Mouse (Mus musculus) cerebellum, postnatal 36 days (tissue): Measurements from ENCODE around the gene Pot1a.
A peak's percentile ranks its signal among the peaks of the same experiment; 100 is the strongest.

Experiments used
- DNase-seq, 2 experiments: peaks; one replicate each; pipeline ENCODE4 v3.0.0; 2021 to 2022; ENCODE audit warnings: mixed read lengths in 2 of 2

Pot1a gene

GRCm38 (mm10) chr6:25808806-25809495, at the start of gene Pot1a:
Gene Pot1a, minus strand, starts transcription at chr6:25809246.
- DNase-seq, result peak; percentile 95 to 97

DNA sequence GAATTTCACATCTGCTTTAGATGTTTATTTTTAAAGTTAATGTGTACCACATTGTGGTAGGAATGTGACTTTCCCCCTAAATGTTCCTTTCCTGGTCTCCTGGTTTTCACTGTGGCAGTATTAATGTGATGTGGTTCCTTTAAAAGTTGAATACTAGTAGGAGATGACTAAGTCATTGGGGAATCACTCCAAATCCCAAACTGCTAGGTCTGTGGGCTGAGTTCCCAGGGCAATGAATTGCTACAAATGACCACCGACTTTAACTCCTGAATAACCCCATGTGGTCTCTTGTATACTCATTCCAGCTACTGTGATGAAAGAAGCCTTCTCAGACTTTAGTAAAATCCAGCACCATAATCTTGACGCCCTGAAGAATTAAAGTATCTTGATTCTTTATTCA, 27.2 kb upstream of the Pot1a start:
- no peak for DNase-seq

- DNase-seq, result no peak
Measured at GRCm38 (mm10) chr6:25806021-25806420, 3.0 kb downstream of the Pot1a start.

GRCm38 (mm10) chr6:25802269-25802668, 6.8 kb downstream of the Pot1a start:
- no peak for DNase-seq

DNA sequence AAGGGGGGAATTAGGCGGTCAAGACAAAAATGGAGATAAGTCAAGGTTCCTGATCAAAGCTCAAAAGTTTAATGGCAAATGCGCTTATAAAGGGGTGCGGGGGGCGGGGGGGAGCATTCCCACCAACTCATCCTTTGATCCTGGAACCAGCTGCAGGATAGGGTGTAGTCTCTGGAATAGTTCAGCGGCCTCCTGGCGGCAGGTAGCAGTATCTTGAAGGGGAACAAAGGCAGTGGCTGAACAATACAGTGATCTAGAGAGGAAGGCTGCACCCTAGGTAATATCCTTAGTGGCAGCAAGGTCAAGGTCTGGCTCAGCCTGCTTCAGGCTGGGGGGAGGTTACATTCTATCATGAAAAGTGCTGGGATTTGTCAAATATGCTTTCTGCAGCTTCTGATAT, 7.8 kb downstream of the Pot1a start:
- no peak for DNase-seq

GRCm38 (mm10) chr6:25768238-25768637, 40.8 kb downstream of the Pot1a start:
- DNase-seq, result no peak

GRCm38 (mm10) chr6:25767552-25767951, 41.5 kb downstream of the Pot1a start:
- DNase-seq, result no peak

DNA sequence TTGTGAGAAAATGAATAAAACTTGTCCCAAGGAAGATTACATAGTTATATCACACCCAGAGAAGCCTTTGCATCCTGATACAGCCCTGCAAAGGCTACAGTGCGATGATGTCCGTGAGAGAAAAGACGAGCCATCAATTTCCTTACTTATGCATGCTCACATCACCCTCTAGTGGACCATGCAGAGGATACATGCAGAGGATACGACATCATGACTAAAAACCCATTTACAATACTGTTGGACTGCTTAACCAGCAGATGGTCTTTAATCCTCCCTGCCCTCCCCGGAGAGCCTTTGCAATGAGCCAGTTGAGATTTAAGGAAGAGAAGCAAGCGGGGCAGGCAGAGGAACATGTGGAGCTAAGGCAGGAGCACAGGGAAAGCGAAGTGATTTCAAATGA, 42.0 kb downstream of the Pot1a start:
- DNase-seq, result peak; percentile 23 to 56

DNA sequence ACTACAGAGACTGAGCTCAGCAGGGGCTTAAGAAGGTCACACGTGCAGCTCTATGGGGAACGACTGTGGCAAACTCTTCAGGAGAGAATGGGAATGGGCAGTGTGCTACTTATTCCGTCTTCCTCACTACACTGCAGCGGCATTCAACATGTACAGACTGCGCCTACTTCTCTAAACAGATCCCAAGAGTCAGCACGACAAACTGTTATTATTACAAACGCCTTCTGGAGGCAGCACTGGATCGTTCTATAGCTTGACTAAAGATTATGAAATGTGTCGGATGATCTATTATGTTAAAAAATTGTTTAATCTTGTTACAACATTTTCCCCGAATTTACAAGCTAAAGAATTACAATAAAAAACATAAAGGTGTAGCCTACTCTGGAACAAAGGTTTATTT, 42.8 kb downstream of the Pot1a start:
- DNase-seq, result no peak

DNA sequence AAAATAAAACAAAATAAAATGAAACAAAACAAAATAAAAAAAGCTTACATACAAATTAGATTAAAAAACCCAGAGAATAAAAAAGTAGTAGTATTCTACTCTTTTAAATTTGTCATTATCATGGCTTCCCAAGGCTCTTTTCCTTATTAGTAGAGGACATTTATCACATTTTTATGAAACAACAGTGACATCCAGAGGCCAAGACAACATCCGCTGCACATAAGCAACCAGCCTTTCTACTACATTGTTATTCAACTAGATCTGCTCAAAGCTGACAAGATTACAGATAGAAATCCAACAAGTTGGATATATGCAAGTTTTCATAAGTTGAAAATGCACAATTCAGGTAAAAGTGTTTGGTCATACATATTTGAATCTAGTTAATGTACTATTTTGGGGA, 56.4 kb downstream of the Pot1a start:
- DNase-seq, result no peak

DNA sequence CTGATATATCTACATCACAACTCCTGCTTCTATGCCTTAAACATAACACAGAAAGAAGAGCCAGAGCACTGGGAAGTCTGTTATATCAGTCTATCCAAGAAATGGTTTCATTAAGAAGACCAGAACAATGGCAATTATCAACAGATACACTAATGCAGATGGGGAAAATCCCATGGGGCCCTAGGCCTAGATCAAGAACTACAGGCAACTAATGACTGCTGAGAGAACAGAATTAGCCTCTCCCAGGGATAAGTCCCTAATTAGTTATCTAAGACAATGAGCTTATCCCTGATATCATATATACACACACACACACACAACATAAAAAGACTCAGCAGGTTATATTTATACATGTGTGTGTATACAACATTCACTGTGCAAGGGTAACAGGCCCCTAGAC, 72.5 kb downstream of the Pot1a start:
- no peak for DNase-seq

DNA sequence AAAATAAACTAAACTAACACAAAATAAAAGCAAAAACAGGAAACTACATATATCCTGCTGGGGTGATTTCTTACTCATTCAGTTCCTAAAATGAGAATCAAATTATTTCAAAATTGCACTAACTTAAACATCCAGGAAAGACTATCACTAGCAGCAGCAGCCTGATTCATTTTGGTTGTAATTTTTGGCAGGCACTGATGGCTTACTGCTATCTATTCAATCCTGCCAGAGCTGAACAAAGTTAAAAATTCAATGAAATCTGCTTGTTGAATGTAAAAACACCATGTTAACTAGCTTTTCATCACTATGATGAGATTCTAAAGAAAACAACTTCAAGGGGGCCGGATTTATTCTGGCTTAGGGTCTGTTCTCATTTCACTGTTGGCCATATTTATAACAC, 82.5 kb downstream of the Pot1a start:
- DNase-seq, result no peak

GRCm38 (mm10) chr6:25710601-25711000, 98.4 kb downstream of the Pot1a start:
- no peak for DNase-seq

DNA sequence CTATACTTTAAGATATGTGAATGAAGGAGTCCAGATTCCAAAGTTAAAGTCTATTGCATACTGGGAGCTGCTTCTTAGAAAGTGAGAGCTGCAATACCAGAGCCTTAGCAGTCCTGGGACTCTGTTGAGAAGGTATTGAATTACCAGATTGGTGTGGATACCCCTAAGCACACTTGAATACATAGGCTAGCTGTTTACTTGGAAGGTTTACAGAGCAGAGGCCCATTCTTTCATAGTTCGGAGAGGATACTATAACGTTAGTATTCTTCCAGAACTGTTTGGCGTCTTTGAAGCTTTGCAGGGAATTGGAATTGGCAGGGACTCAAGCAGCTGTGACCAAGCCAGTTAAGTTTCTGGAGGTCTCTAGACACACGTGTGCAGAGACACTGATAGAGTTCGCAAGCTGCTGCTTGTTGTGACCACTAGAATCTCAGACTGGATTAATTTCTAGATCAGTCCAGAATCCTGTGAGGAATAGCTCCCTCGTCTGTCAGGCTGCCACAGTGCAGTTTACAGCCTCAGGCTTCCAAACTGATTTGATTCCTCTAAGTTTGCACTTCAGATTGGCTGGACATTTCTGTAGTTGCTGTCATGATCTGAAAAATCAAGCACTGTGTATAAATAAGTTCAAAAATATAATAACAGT, 99.7 kb downstream of the Pot1a start:
- peak; percentile 25 to 33 for DNase-seq

GRCm38 (mm10) chr6:25699956-25700355, 109.1 kb downstream of the Pot1a start:
- no peak for DNase-seq
